Mouse (Mus musculus) brain, embryonic 14.5 days (tissue): ENCODE data around the gene Pld3.

ENCODE experiments used
- CTCF ChIP-seq: fragments of 200-500 bp; IDR thresholded peaks from 2 replicates; pipeline ENCODE4 v1.5.1; 2012; ENCODE audit warnings: inconsistent platforms, mild to moderate bottlenecking, moderate library complexity, borderline replicate concordance; ENCODE audit not compliant: insufficient read depth, insufficient read length; ENCODE audit errors: extremely low read depth
- POLR2A ChIP-seq: fragments of 200-500 bp; IDR thresholded peaks from 2 replicates; pipeline ENCODE4 v1.6.1; 2012; ENCODE audit warnings: mild to moderate bottlenecking, inconsistent platforms, borderline replicate concordance; ENCODE audit not compliant: poor library complexity, insufficient read depth, insufficient read length, severe bottlenecking; ENCODE audit errors: extremely low read depth

DNA sequence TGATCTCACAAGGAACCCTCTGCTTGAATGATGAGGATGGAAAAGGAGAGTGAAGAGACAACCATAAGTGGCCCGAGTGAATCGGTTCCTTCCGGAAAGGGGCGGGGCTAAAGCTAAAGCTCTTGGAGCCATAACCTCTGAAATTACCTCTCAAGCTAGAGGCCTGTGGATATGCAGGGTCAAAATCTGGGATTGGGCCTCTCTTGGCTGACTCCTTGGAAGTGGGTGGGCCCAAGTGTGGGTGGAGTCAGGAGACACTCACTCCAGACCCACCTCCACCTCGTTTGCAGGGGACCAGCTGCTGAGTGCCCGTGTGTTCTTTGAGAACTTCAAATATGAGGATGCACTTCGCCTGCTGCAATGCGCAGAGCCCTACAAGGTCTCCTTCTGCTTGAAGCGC lies 38.1 kb downstream of the Pld3 start:
- TF ChIP-seq CTCF = no peak
- TF ChIP-seq POLR2A = no peak
